Mouse (Mus musculus) myocyte (in vitro differentiated cells): Measurements from ENCODE around the gene Angptl4. TPM values are rescaled to one million over a fixed set of nuclear protein-coding genes. Genes with fewer than 3 reads are reported as not detected.

Source experiments
- H3K27me3 ChIP-seq: one replicate; pipeline ENCODE4 v1.6.1; 2011; ENCODE audit not compliant: control insufficient read depth, insufficient read depth, insufficient read length
- H3K36me3 ChIP-seq: one replicate; pipeline ENCODE4 v1.6.1; 2011; ENCODE audit not compliant: control insufficient read depth, insufficient read depth
- H3K4me2 ChIP-seq: one replicate; pipeline ENCODE4 v1.6.1; 2011; ENCODE audit warnings: low read depth, control low read depth
- H3K4me3 ChIP-seq: one replicate; pipeline ENCODE4 v1.5.1; 2011; ENCODE audit warnings: mild to moderate bottlenecking, control low read depth, moderate library complexity
- H3K79me2 ChIP-seq: one replicate; pipeline ENCODE4 v1.6.1; 2011; ENCODE audit not compliant: control insufficient read depth, insufficient read depth
- H3ac ChIP-seq: one replicate; pipeline ENCODE4 v1.6.1; 2011; ENCODE audit not compliant: control insufficient read depth, insufficient read length
- CEBPB ChIP-seq: IDR thresholded peaks from 2 replicates; pipeline ENCODE4 v1.6.1; 2011; ENCODE audit warnings: mild to moderate bottlenecking, moderate library complexity; ENCODE audit not compliant: poor library complexity, insufficient read depth, severe bottlenecking
- E2F4 ChIP-seq: IDR thresholded peaks from one replicate; pipeline ENCODE4 v1.6.1; 2011; ENCODE audit warnings: mild to moderate bottlenecking, control low read depth, moderate library complexity; ENCODE audit not compliant: insufficient read depth
- MAX ChIP-seq: IDR thresholded peaks from one replicate; pipeline ENCODE4 v1.6.1; 2011; ENCODE audit warnings: low read depth, mild to moderate bottlenecking, control low read depth
- MYOD1 ChIP-seq, 3 experiments: IDR thresholded peaks; one replicate each; pipeline ENCODE4 v1.6.1; 2011; ENCODE audit warnings: control low read depth in 2 of 3, low read depth in 2 of 3, mild to moderate bottlenecking in 2 of 3, moderate library complexity in 1 of 3; ENCODE audit not compliant: insufficient read length in 2 of 3, control insufficient read depth in 1 of 3
- MYOG ChIP-seq, 3 experiments: IDR thresholded peaks; one replicate each; pipeline ENCODE4 v1.6.1; 2011; ENCODE audit warnings: control low read depth in 2 of 3, low read depth in 2 of 3, mild to moderate bottlenecking in 2 of 3; ENCODE audit not compliant: insufficient read length in 2 of 3, control insufficient read depth in 1 of 3, insufficient read depth in 1 of 3
- POLR2A ChIP-seq: IDR thresholded peaks from one replicate; pipeline ENCODE4 v1.6.1; 2011; ENCODE audit warnings: low read depth, mild to moderate bottlenecking, control low read depth, moderate library complexity; ENCODE audit not compliant: insufficient read length
- POLR2AphosphoS2 ChIP-seq: IDR thresholded peaks from one replicate; pipeline ENCODE4 v1.6.1; 2011; ENCODE audit warnings: low read depth, control low read depth; ENCODE audit not compliant: insufficient read length
- REST ChIP-seq: IDR thresholded peaks from one replicate; pipeline ENCODE4 v1.6.1; 2011; ENCODE audit warnings: mild to moderate bottlenecking, control low read depth, moderate library complexity; ENCODE audit not compliant: insufficient read depth, insufficient read length
- SRF ChIP-seq: IDR thresholded peaks from one replicate; pipeline ENCODE4 v1.6.1; 2011; ENCODE audit warnings: low read depth; ENCODE audit not compliant: control insufficient read depth, insufficient read length
- TCF12 ChIP-seq: IDR thresholded peaks from one replicate; pipeline ENCODE4 v1.6.1; 2011; ENCODE audit warnings: mild to moderate bottlenecking, control low read depth; ENCODE audit not compliant: poor library complexity, insufficient read depth, severe bottlenecking
- TCF3 ChIP-seq: IDR thresholded peaks from one replicate; pipeline ENCODE4 v1.6.1; 2011; ENCODE audit warnings: low read depth, control low read depth; ENCODE audit not compliant: insufficient read length
- USF1 ChIP-seq: IDR thresholded peaks from one replicate; pipeline ENCODE4 v1.6.1; 2011; ENCODE audit warnings: low read depth, mild to moderate bottlenecking, control low read depth, moderate library complexity
- polyA plus RNA-seq: library from polyadenylated mRNA; unstranded; fragments of >200 nt; fragmentation: generic; extraction: Trizol; gene quantifications from one replicate; pipeline ENCODE4 v1.2.1, GENCODE M21; 2012; ENCODE audit warnings: missing spikeins

The Angptl4 gene
- polyA plus RNA-seq, 1 experiment, result 42.8 TPM

DNA sequence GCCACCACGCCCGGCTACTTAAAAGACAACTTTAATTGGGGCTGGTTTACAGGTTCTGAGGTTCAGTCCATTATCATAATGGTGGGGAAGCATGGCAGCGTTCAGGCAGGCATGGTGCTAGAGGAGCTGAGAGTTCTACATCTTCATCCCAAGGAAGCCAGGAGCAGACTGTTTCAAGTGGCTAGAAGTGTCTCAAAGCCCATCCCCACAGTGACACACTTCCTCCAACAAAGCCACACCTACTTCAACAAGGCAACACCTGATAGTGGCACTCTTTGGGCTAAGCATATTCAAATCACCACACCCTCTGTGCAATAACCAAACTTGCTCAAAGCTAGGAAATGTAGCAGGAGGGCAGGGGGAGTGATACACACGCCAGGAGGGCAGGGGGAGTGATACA, 22.6 kb upstream of the Angptl4 start:
- TF ChIP-seq MYOD1 (IDR thresholded peaks at IDR 0.05; ENCODE audit: control insufficient read depth in 1 of 3, insufficient read length in 2 of 3, low read depth in 2 of 3), result no peak
- no peak for TF ChIP-seq USF1
- TF ChIP-seq TCF3, result no peak
- no peak for TF ChIP-seq TCF12
- TF ChIP-seq MAX, result no peak
- TF ChIP-seq E2F4, result no peak
- TF ChIP-seq REST, result no peak
- no peak for TF ChIP-seq CEBPB
- TF ChIP-seq POLR2A, result no peak
- no peak for TF ChIP-seq SRF
- no peak for TF ChIP-seq MYOG (IDR thresholded peaks at IDR 0.05; ENCODE audit: control insufficient read depth in 1 of 3, insufficient read depth in 1 of 3, insufficient read length in 2 of 3, low read depth in 2 of 3)
- no peak for TF ChIP-seq POLR2AphosphoS2
- H3K27me3 ChIP-seq, result no peaks in the 10 kb centered on the region
- H3K36me3 ChIP-seq, result no peaks in the 10 kb centered on the region
- H3K4me2 ChIP-seq, result no peak overlapping the region
- no peak overlapping the region for H3ac ChIP-seq
- H3K79me2 ChIP-seq, result no peaks in the 10 kb centered on the region
- no peak overlapping the region for H3K4me3 ChIP-seq

DNA sequence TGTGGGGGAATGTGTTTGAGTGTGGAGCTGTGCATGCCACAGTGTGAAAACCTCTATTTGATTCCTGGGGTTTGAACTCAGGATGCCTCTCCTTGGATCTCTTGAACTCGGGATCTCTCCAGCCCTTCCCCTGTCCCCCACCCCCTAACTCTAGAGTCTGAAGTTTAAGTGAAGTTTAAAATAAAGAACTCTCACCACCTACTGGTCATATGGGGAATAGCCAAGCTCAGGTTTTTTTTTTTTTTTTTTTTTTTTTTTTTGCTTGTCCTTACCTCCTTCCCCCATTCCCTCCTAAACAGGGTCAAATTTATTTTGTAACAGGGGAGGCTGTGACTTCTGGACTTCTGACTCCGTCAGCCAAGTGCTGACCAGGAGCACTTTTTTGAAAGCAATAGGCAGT, 20.6 kb upstream of the Angptl4 start:
- Histone ChIP-seq H3K4me3 (no peak overlapping the region), H3K79me2 (no peaks in the 10 kb centered on the region), H3ac (no peak overlapping the region), H3K27me3 (no peaks in the 10 kb centered on the region), H3K4me2 (no peak overlapping the region), H3K36me3 (no peaks in the 10 kb centered on the region)
- TF ChIP-seq TCF12, result no peak
- TF ChIP-seq TCF3, result no peak
- TF ChIP-seq POLR2AphosphoS2, result no peak
- TF ChIP-seq CEBPB, result no peak
- no peak for TF ChIP-seq MYOD1 (IDR thresholded peaks at IDR 0.05; ENCODE audit: control insufficient read depth in 1 of 3, insufficient read length in 2 of 3, low read depth in 2 of 3)
- no peak for TF ChIP-seq SRF

DNA sequence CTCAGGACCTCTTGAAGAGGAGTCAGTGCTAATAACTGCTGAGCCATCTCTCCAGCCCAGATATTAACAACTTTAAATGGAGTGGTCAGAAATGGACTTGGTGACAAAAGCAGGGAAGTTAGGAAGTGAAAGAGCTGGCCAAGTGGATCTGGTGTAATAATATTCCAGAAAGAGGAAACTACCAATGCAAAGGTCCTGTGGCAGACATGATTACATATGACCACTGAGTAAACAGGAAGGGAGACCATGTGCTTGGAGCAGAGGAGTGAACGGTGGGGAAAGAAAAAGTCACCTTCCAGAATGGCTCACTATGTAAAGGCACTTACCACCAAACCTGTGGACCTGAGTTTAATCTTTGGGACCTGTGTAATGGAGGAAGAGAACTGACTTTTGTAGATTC, 17.6 kb upstream of the Angptl4 start:
- Histone ChIP-seq H3K27me3 (no peaks in the 10 kb centered on the region), H3K36me3 (no peaks in the 10 kb centered on the region), H3K4me3 (no peak overlapping the region), H3ac (no peak overlapping the region), H3K79me2 (no peaks in the 10 kb centered on the region), H3K4me2 (no peak overlapping the region)
- no peak for TF ChIP-seq SRF
- TF ChIP-seq E2F4, result no peak
- TF ChIP-seq TCF12, result no peak
- no peak for TF ChIP-seq MAX
- no peak for TF ChIP-seq POLR2A
- TF ChIP-seq MYOG (IDR thresholded peaks at IDR 0.05; ENCODE audit: control insufficient read depth in 1 of 3, insufficient read depth in 1 of 3, insufficient read length in 2 of 3, low read depth in 2 of 3), result no peak
- TF ChIP-seq USF1, result no peak
- TF ChIP-seq CEBPB, result no peak
- no peak for TF ChIP-seq MYOD1 (IDR thresholded peaks at IDR 0.05; ENCODE audit: control insufficient read depth in 1 of 3, insufficient read length in 2 of 3, low read depth in 2 of 3)
- TF ChIP-seq TCF3, result no peak

DNA sequence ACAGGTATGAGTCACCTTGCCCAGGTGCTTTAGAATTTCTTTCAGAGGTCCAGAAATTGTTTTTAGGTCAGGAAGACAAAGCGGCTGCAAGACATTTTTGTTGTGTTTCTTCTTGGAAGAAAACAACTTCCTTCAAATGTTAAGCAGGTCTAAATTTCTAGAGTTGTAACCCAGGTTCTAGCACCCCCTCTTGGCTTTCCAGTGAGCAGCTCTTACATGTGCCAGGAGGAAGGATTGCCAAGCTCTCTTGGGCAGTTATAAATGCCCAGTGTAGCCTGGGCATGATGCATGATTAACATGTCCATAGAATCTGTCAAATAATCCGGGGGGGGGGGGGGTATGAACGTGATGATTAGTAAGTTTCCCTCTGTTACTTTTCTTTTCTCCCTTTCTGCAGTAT, 16.7 kb upstream of the Angptl4 start:
- no peaks in the 10 kb centered on the region for H3K27me3 ChIP-seq
- no peak overlapping the region for H3K4me3 ChIP-seq
- H3K79me2 ChIP-seq, result no peaks in the 10 kb centered on the region
- TF ChIP-seq TCF12, result no peak
- no peak for TF ChIP-seq TCF3
- TF ChIP-seq POLR2A, result no peak
- TF ChIP-seq REST, result no peak
- no peak for TF ChIP-seq E2F4
- TF ChIP-seq USF1, result no peak
- no peak for TF ChIP-seq MYOG (IDR thresholded peaks at IDR 0.05; ENCODE audit: control insufficient read depth in 1 of 3, insufficient read depth in 1 of 3, insufficient read length in 2 of 3, low read depth in 2 of 3)
- no peak for TF ChIP-seq POLR2AphosphoS2
- no peak for TF ChIP-seq SRF
- TF ChIP-seq MAX, result no peak
- TF ChIP-seq CEBPB, result no peak
- no peak for TF ChIP-seq MYOD1 (IDR thresholded peaks at IDR 0.05; ENCODE audit: control insufficient read depth in 1 of 3, insufficient read length in 2 of 3, low read depth in 2 of 3)
- H3K4me2 ChIP-seq, result no peak overlapping the region
- no peak overlapping the region for H3ac ChIP-seq
- no peaks in the 10 kb centered on the region for H3K36me3 ChIP-seq

DNA sequence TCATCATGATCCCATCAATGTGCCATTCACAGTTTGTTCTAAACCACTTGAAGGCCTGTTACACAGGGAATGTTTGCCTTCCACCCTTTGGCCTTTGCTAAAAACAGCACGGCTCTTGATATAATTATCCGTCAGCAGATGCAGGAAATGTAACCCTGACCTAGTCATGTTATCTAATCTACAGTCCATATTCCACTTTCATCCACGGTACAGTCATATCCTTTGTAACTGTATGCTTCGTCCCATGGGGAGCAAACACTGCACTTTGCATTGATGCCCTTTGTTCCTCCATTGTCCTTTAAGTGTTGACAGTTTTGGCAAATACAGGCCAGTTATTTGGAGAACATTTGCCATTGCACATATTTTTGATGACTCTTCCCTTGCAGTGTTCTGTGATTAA, 7.1 kb upstream of the Angptl4 start:
- H3K27me3 ChIP-seq, result no peaks in the 10 kb centered on the region
- H3ac ChIP-seq, result no peak overlapping the region
- peak overlapping the region; percentile 19 for H3K4me2 ChIP-seq
- H3K79me2 ChIP-seq, result no peaks in the 10 kb centered on the region
- no peaks in the 10 kb centered on the region for H3K36me3 ChIP-seq
- no peak for TF ChIP-seq E2F4
- no peak for TF ChIP-seq MYOD1 (IDR thresholded peaks at IDR 0.05; ENCODE audit: control insufficient read depth in 1 of 3, insufficient read length in 2 of 3, low read depth in 2 of 3)
- TF ChIP-seq USF1, result no peak
- no peak for TF ChIP-seq SRF
- TF ChIP-seq POLR2AphosphoS2, result no peak
- no peak for TF ChIP-seq CEBPB
- no peak for TF ChIP-seq MAX
- no peak for TF ChIP-seq POLR2A
- TF ChIP-seq TCF3, result no peak
- TF ChIP-seq MYOG (IDR thresholded peaks at IDR 0.05; ENCODE audit: control insufficient read depth in 1 of 3, insufficient read depth in 1 of 3, insufficient read length in 2 of 3, low read depth in 2 of 3), result no peak
- no peak for TF ChIP-seq TCF12
- TF ChIP-seq REST, result no peak
- H3K4me3 ChIP-seq, result no peak overlapping the region
